Mouse (Mus musculus) left cerebral cortex, postnatal 4 days (tissue): ENCODE measurements at regions not wholly inside any gene's neighbourhood (a gene's known extent, or its start where the extent isn't known, plus 50 kb on each side); places are given as distances from the start of the nearest gene placed in this dataset.

Experiments used
- DNase-seq: peaks from one replicate; pipeline ENCODE4 v3.0.0-alpha.2; 2022
- intact Hi-C: fragments of 180-260 bp; cut with DNase I; formaldehyde crosslinking; loops from one replicate; pipeline ENCODE4 v1.15.1; 2025

DNA sequence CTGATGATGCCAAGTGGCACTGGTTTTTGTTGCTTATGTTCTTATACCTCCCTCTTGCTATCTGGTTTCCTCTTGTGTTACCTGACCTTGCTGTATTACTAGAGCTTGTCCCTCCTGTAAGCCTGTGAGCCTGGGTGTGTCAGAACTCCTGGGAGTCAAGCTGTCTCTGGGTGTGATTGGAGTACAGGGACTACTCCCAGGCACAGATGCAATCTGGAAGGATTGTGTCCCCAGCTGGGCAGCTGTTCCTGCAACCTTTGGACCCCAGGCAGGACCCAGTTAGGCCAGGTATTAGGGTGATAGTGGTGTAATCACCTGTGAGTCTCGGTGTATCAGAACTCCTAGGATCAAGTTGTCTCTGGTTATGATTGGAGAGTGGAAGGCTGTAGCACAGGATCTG is 97.4 kb upstream of the Dock11 start:
- intact Hi-C loops, result no loop called here
- DNase-seq, result no peak

- intact Hi-C loops, result no loop called here
- DNase-seq, result peak; percentile 46
These were observed 75.4 kb upstream of the Dock11 start for GRCm38 (mm10) chrX:35813206-35813605.

DNA sequence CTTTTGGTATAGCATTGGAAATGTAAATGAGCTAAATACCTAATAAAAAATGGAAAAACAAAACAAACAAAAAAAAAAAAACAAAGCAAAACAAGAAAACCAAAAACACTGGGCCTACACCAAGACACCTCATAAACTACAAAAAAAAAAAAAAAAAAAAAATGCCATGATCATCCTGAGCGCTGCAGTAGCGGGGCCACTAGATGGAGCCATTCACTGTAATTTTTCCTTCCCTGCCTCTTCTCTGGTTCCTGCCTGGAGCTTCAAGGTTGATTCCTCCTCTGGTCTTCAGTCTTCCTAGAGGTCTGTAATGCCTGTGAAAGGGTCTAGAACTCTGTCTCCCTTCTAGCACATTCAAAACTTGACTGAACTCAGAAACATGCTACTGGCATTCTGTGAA is 54.2 kb upstream of the Dock11 start:
- intact Hi-C loops, result loop anchor here (10.0 kb wide), 1 partner anchor 160 kb away; no protein-coding TSS in a partner anchor
- DNase-seq, result peak; percentile 10

- no peak for DNase-seq
- intact Hi-C loops, result loop anchor here (10.0 kb wide), 1 partner anchor 157 kb away; no protein-coding TSS in a partner anchor
These were observed 50.6 kb upstream of the Dock11 start for GRCm38 (mm10) chrX:35838064-35838463.
